Mouse (Mus musculus): Measurements from ENCODE around the gene Nell1.

DNA sequence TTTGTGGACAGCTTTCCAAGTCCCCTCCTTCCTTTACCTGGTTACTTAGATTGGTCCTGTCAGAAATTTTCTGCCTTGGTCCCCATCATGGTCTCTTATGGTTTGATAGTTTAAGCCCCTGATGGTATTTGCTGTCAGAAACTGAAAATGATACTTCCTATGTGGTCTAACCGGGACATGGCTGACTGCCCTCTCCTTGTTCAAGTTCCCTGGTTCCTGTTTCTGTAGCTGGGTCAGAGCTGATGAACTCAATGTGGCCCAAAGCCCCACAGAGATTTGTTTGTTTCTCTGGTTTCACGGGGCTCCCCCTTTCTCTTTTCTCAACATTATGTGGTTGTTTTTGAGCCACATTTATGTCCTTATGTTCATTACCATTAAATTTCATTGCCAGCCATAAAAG is 30.6 kb downstream of the Nell1 start:
- TF ChIP-seq CTCF (IDR thresholded peaks at IDR 0.05; ENCODE audit: insufficient read depth, low read length) (no peak), POLR2A (IDR thresholded peaks at IDR 0.05; ENCODE audit: borderline replicate concordance, extremely low read depth, low read depth, low read length) (no peak)

All from lung, adult 2 months (tissue).